Mouse (Mus musculus) myocyte (in vitro differentiated cells): ENCODE measurements around the gene Pml. TPM values are rescaled to one million over a fixed set of nuclear protein-coding genes. Genes with fewer than 3 reads are reported as not detected.

Source experiments
- H3K27me3 ChIP-seq: one replicate; pipeline ENCODE4 v1.6.1; 2011; ENCODE audit not compliant: control insufficient read depth, insufficient read depth, insufficient read length
- H3K36me3 ChIP-seq: one replicate; pipeline ENCODE4 v1.6.1; 2011; ENCODE audit not compliant: control insufficient read depth, insufficient read depth
- H3K4me2 ChIP-seq: one replicate; pipeline ENCODE4 v1.6.1; 2011; ENCODE audit warnings: low read depth, control low read depth
- H3K4me3 ChIP-seq: one replicate; pipeline ENCODE4 v1.5.1; 2011; ENCODE audit warnings: mild to moderate bottlenecking, control low read depth, moderate library complexity
- H3K79me2 ChIP-seq: one replicate; pipeline ENCODE4 v1.6.1; 2011; ENCODE audit not compliant: control insufficient read depth, insufficient read depth
- H3ac ChIP-seq: one replicate; pipeline ENCODE4 v1.6.1; 2011; ENCODE audit not compliant: control insufficient read depth, insufficient read length
- CEBPB ChIP-seq: IDR thresholded peaks from 2 replicates; pipeline ENCODE4 v1.6.1; 2011; ENCODE audit warnings: mild to moderate bottlenecking, moderate library complexity; ENCODE audit not compliant: poor library complexity, insufficient read depth, severe bottlenecking
- E2F4 ChIP-seq: IDR thresholded peaks from one replicate; pipeline ENCODE4 v1.6.1; 2011; ENCODE audit warnings: mild to moderate bottlenecking, control low read depth, moderate library complexity; ENCODE audit not compliant: insufficient read depth
- MAX ChIP-seq: IDR thresholded peaks from one replicate; pipeline ENCODE4 v1.6.1; 2011; ENCODE audit warnings: low read depth, mild to moderate bottlenecking, control low read depth
- MYOD1 ChIP-seq, 3 experiments: IDR thresholded peaks; one replicate each; pipeline ENCODE4 v1.6.1; 2011; ENCODE audit warnings: control low read depth in 2 of 3, low read depth in 2 of 3, mild to moderate bottlenecking in 2 of 3, moderate library complexity in 1 of 3; ENCODE audit not compliant: insufficient read length in 2 of 3, control insufficient read depth in 1 of 3
- MYOG ChIP-seq, 3 experiments: IDR thresholded peaks; one replicate each; pipeline ENCODE4 v1.6.1; 2011; ENCODE audit warnings: control low read depth in 2 of 3, low read depth in 2 of 3, mild to moderate bottlenecking in 2 of 3; ENCODE audit not compliant: insufficient read length in 2 of 3, control insufficient read depth in 1 of 3, insufficient read depth in 1 of 3
- POLR2A ChIP-seq: IDR thresholded peaks from one replicate; pipeline ENCODE4 v1.6.1; 2011; ENCODE audit warnings: low read depth, mild to moderate bottlenecking, control low read depth, moderate library complexity; ENCODE audit not compliant: insufficient read length
- POLR2AphosphoS2 ChIP-seq: IDR thresholded peaks from one replicate; pipeline ENCODE4 v1.6.1; 2011; ENCODE audit warnings: low read depth, control low read depth; ENCODE audit not compliant: insufficient read length
- REST ChIP-seq: IDR thresholded peaks from one replicate; pipeline ENCODE4 v1.6.1; 2011; ENCODE audit warnings: mild to moderate bottlenecking, control low read depth, moderate library complexity; ENCODE audit not compliant: insufficient read depth, insufficient read length
- SRF ChIP-seq: IDR thresholded peaks from one replicate; pipeline ENCODE4 v1.6.1; 2011; ENCODE audit warnings: low read depth; ENCODE audit not compliant: control insufficient read depth, insufficient read length
- TCF12 ChIP-seq: IDR thresholded peaks from one replicate; pipeline ENCODE4 v1.6.1; 2011; ENCODE audit warnings: mild to moderate bottlenecking, control low read depth; ENCODE audit not compliant: poor library complexity, insufficient read depth, severe bottlenecking
- TCF3 ChIP-seq: IDR thresholded peaks from one replicate; pipeline ENCODE4 v1.6.1; 2011; ENCODE audit warnings: low read depth, control low read depth; ENCODE audit not compliant: insufficient read length
- USF1 ChIP-seq: IDR thresholded peaks from one replicate; pipeline ENCODE4 v1.6.1; 2011; ENCODE audit warnings: low read depth, mild to moderate bottlenecking, control low read depth, moderate library complexity
- polyA plus RNA-seq: library from polyadenylated mRNA; unstranded; fragments of >200 nt; fragmentation: generic; extraction: Trizol; gene quantifications from one replicate; pipeline ENCODE4 v1.2.1, GENCODE M21; 2012; ENCODE audit warnings: missing spikeins

Pml gene
- polyA plus RNA-seq, 1 experiment, result 15.5 TPM

GRCm38 (mm10) chr9:58210304-58210627 lies 39.3 kb downstream of the Pml start:
- Histone ChIP-seq H3K27me3 (no peaks in the 10 kb centered on the region), H3K36me3 (no peaks in the 10 kb centered on the region), H3ac (no peak overlapping the region), H3K4me3 (no peak overlapping the region), H3K79me2 (no peaks in the 10 kb centered on the region), H3K4me2 (no peak overlapping the region)
- TF ChIP-seq MYOG (IDR thresholded peaks at IDR 0.05; ENCODE audit: control insufficient read depth in 1 of 3, insufficient read depth in 1 of 3, insufficient read length in 2 of 3, low read depth in 2 of 3), result no peak

- H3K36me3 ChIP-seq, result no peaks in the 10 kb centered on the region
- H3K27me3 ChIP-seq, result no peaks in the 10 kb centered on the region
- no peak overlapping the region for H3ac ChIP-seq
- TF ChIP-seq MAX (no peak), MYOD1 (IDR thresholded peaks at IDR 0.05; ENCODE audit: control insufficient read depth in 1 of 3, insufficient read length in 2 of 3, low read depth in 2 of 3) (no peak), POLR2AphosphoS2 (no peak), E2F4 (no peak), TCF12 (no peak), SRF (no peak), USF1 (no peak), POLR2A (no peak), TCF3 (no peak), CEBPB (no peak), REST (no peak), MYOG (IDR thresholded peaks at IDR 0.05; ENCODE audit: control insufficient read depth in 1 of 3, insufficient read depth in 1 of 3, insufficient read length in 2 of 3, low read depth in 2 of 3) (no peak)
- H3K4me2 ChIP-seq, result no peak overlapping the region
- H3K79me2 ChIP-seq, result no peaks in the 10 kb centered on the region
- H3K4me3 ChIP-seq, result no peak overlapping the region
Measured at GRCm38 (mm10) chr9:58209462-58210303, 39.9 kb downstream of the Pml start.

- Histone ChIP-seq H3K4me3 (no peak overlapping the region), H3ac (no peak overlapping the region), H3K27me3 (no peaks in the 10 kb centered on the region), H3K4me2 (no peak overlapping the region), H3K36me3 (no peaks in the 10 kb centered on the region), H3K79me2 (no peaks in the 10 kb centered on the region)
- TF ChIP-seq E2F4 (no peak), MYOD1 (IDR thresholded peaks at IDR 0.05; ENCODE audit: control insufficient read depth in 1 of 3, insufficient read length in 2 of 3, low read depth in 2 of 3) (no peak), TCF12 (no peak), POLR2AphosphoS2 (no peak), CEBPB (no peak), TCF3 (no peak), POLR2A (no peak), MAX (no peak), MYOG (IDR thresholded peaks at IDR 0.05; ENCODE audit: control insufficient read depth in 1 of 3, insufficient read depth in 1 of 3, insufficient read length in 2 of 3, low read depth in 2 of 3) (no peak), REST (no peak), USF1 (no peak), SRF (no peak)
Measured at GRCm38 (mm10) chr9:58206013-58206412, 43.6 kb downstream of the Pml start.

- H3K4me2 ChIP-seq, result peak overlapping the region; percentile 72
- no peaks in the 10 kb centered on the region for H3K27me3 ChIP-seq
- H3ac ChIP-seq, result no peak overlapping the region
- TF ChIP-seq MYOD1 (IDR thresholded peaks at IDR 0.05; ENCODE audit: control insufficient read depth in 1 of 3, insufficient read length in 2 of 3, low read depth in 2 of 3) (no peak), CEBPB (no peak), MAX (no peak), TCF12 (no peak), POLR2A (no peak), USF1 (no peak), E2F4 (no peak)
- peak overlapping the region; percentile 13 for H3K4me3 ChIP-seq
- H3K36me3 ChIP-seq, result no peaks in the 10 kb centered on the region
- no peaks in the 10 kb centered on the region for H3K79me2 ChIP-seq
Measured at GRCm38 (mm10) chr9:58204448-58205000, 45.1 kb downstream of the Pml start.
